Mouse (Mus musculus) C2C12 (cell line): Measurements from ENCODE around the gene Crtac1. TPM values are rescaled to one million over a fixed set of nuclear protein-coding genes. Genes with fewer than 3 reads are reported as not detected.

Experiments
- H3K27me3 ChIP-seq: one replicate; pipeline ENCODE4 v1.6.1; 2011; ENCODE audit not compliant: control insufficient read depth, insufficient read depth, insufficient read length
- H3K36me3 ChIP-seq: one replicate; pipeline ENCODE4 v1.6.1; 2011; ENCODE audit not compliant: control insufficient read depth, insufficient read depth
- H3K4me3 ChIP-seq: one replicate; pipeline ENCODE4 v1.5.1; 2011; ENCODE audit warnings: mild to moderate bottlenecking, control low read depth; ENCODE audit not compliant: poor library complexity, insufficient read depth, severe bottlenecking
- H3K79me2 ChIP-seq: one replicate; pipeline ENCODE4 v1.6.1; 2011; ENCODE audit not compliant: control insufficient read depth, insufficient read depth
- H3K79me3 ChIP-seq: one replicate; pipeline ENCODE4 v1.6.1; 2011; ENCODE audit warnings: low read depth, control low read depth
- H3ac ChIP-seq: one replicate; pipeline ENCODE3; 2011; ENCODE audit warnings: low read depth; ENCODE audit not compliant: control insufficient read depth, insufficient read length
- CEBPB ChIP-seq: IDR thresholded peaks from one replicate; pipeline ENCODE4 v1.6.1; 2011; ENCODE audit warnings: low read depth, mild to moderate bottlenecking, control low read depth, moderate library complexity
- CTCF ChIP-seq: IDR thresholded peaks from one replicate; pipeline ENCODE4 v1.5.1; 2011; ENCODE audit not compliant: control insufficient read depth, insufficient read depth, insufficient read length
- FOSL1 ChIP-seq: IDR thresholded peaks from one replicate; pipeline ENCODE4 v1.8.0; 2011; ENCODE audit warnings: mild to moderate bottlenecking, low read length; ENCODE audit not compliant: poor library complexity, insufficient read depth, severe bottlenecking
- MAX ChIP-seq: IDR thresholded peaks from one replicate; pipeline ENCODE4 v1.6.1; 2011; ENCODE audit warnings: mild to moderate bottlenecking, control low read depth
- MYOD1 ChIP-seq: IDR thresholded peaks from one replicate; pipeline ENCODE4 v1.6.1; 2011; ENCODE audit warnings: low read depth; ENCODE audit not compliant: control insufficient read depth, insufficient read length
- MYOG ChIP-seq: IDR thresholded peaks from one replicate; pipeline ENCODE4 v1.6.1; 2011; ENCODE audit not compliant: control insufficient read depth, insufficient read length; ENCODE audit errors: extremely low read depth
- USF1 ChIP-seq: IDR thresholded peaks from one replicate; pipeline ENCODE4 v1.6.1; 2011; ENCODE audit warnings: low read depth, mild to moderate bottlenecking, control low read depth, moderate library complexity
- polyA plus RNA-seq: library from polyadenylated mRNA; unstranded; fragments of >200 nt; fragmentation: generic; extraction: Trizol; gene quantifications from one replicate; pipeline ENCODE4 v1.2.1, GENCODE M21; 2012; ENCODE audit warnings: missing spikeins

Gene Crtac1
- polyA plus RNA-seq, 1 experiment = not detected

- no peak for TF ChIP-seq USF1
- TF ChIP-seq CEBPB = no peak
- no peak for TF ChIP-seq CTCF
- TF ChIP-seq MAX = no peak
- no peak for TF ChIP-seq MYOG
- no peak for TF ChIP-seq MYOD1
- TF ChIP-seq FOSL1 = no peak
- H3K36me3 ChIP-seq = no peaks in the 10 kb centered on the region
- H3K79me3 ChIP-seq = no peaks in the 10 kb centered on the region
- H3ac ChIP-seq = no peak overlapping the region
- H3K4me3 ChIP-seq = no peak overlapping the region
- H3K27me3 ChIP-seq = no peaks in the 10 kb centered on the region
- H3K79me2 ChIP-seq = no peaks in the 10 kb centered on the region
Measured at GRCm38 (mm10) chr19:42263524-42263923, 168.1 kb downstream of the Crtac1 start.

GRCm38 (mm10) chr19:42260486-42260885, 171.1 kb downstream of the Crtac1 start:
- Histone ChIP-seq H3K27me3 (peaks cover 4% of the 10 kb centered on the region), H3ac (no peak overlapping the region), H3K36me3 (no peaks in the 10 kb centered on the region), H3K79me3 (no peaks in the 10 kb centered on the region), H3K79me2 (no peaks in the 10 kb centered on the region), H3K4me3 (no peak overlapping the region)
- TF ChIP-seq USF1 (no peak), CEBPB (no peak), MYOD1 (no peak), CTCF (no peak), MAX (no peak), FOSL1 (no peak), MYOG (no peak)

DNA sequence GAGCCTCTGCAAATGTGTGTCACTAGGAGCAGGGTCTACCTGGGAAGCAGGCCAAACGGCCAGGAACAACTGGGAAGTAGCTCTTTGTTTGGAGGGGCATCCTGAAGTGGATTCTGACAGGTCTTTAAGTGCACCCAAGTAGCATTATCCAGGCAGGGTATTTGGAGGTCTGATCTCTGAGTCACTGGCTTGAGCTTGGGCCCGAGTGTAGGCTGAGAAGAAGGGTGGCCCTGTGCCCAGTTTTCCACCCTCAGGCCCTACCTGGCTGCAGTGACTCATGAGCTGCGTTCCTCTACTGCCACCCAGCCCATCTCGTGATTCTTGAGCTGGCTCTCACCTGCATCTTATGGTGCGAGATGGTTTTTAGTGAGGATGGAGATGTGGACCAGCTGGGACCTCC, 173.0 kb downstream of the Crtac1 start:
- Histone ChIP-seq H3K4me3 (no peak overlapping the region), H3K36me3 (no peaks in the 10 kb centered on the region), H3K79me2 (no peaks in the 10 kb centered on the region), H3K79me3 (no peaks in the 10 kb centered on the region), H3ac (no peak overlapping the region), H3K27me3 (peaks cover 11% of the 10 kb centered on the region)
- TF ChIP-seq MYOG (no peak), FOSL1 (no peak), CEBPB (no peak), MAX (no peak), MYOD1 (no peak), USF1 (no peak), CTCF (no peak)

GRCm38 (mm10) chr19:42258031-42258430, 173.6 kb downstream of the Crtac1 start:
- Histone ChIP-seq H3K4me3 (no peak overlapping the region), H3K27me3 (peaks cover 14% of the 10 kb centered on the region), H3K79me3 (no peaks in the 10 kb centered on the region), H3ac (no peak overlapping the region), H3K79me2 (no peaks in the 10 kb centered on the region), H3K36me3 (no peaks in the 10 kb centered on the region)
- TF ChIP-seq FOSL1 = no peak
- TF ChIP-seq MYOD1 = no peak
- no peak for TF ChIP-seq CEBPB
- no peak for TF ChIP-seq CTCF
- no peak for TF ChIP-seq MYOG
- TF ChIP-seq USF1 = no peak
- TF ChIP-seq MAX = no peak

DNA sequence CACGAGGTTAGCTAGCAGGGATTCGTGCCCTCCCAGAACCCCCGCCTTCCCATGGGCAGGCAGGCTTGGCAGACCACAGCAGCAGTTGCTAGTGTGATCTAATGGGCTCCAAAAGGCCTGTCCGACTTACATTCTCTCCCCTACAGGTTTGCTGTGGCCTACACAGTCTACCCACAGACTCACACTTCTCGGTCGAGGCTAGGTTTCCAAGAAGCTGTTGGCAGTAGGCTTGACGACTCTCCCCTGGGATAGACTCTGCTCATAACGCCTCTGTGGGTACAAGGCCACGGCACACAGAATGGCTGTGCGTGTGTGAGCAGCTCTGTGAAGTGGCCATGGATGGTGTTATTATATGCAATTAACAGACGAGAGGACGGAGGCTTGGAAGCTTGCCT, 174.3 kb downstream of the Crtac1 start:
- Histone ChIP-seq H3K4me3 (no peak overlapping the region), H3K79me2 (no peaks in the 10 kb centered on the region), H3K36me3 (no peaks in the 10 kb centered on the region), H3K27me3 (peaks cover 14% of the 10 kb centered on the region), H3ac (no peak overlapping the region), H3K79me3 (no peaks in the 10 kb centered on the region)
- TF ChIP-seq MYOD1 (no peak), CTCF (no peak), MAX (no peak), MYOG (no peak), USF1 (no peak), FOSL1 (no peak), CEBPB (no peak)

DNA sequence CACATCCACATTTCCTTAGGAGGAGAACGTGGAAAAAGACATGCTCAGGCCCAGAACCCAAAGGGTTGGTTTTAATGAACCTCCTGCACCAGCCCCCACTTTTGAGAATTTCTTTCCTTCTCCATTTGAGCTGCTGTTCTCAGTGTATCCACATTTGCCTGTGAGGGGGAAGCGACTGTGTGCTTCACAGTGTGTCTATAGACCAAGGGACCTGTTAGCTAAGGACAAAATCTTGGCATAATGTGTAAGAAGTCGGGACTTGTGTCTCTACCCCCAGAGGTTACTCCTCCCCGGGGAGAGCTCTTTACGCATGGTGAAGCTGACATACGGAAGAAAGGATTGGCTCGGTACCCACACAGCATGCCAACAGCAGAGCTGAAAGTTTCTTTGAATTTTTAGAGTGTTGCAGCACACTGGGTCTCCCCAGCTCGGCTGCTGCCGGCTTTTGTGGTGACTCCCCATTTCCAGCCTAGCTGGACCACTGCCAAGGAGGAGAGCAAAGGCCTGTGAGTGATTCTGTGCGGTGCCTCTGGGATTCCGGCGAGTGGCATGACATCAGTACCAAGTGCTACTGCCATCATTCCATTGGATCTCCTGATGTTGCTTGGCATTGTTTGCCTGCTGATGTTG, 174.9 kb downstream of the Crtac1 start:
- no peak for TF ChIP-seq MAX
- TF ChIP-seq CEBPB = no peak
- no peak for TF ChIP-seq USF1
- TF ChIP-seq MYOD1 = no peak
- TF ChIP-seq FOSL1 = no peak
- TF ChIP-seq CTCF = no peak
- TF ChIP-seq MYOG = no peak
- H3K36me3 ChIP-seq = no peaks in the 10 kb centered on the region
- H3K79me3 ChIP-seq = no peaks in the 10 kb centered on the region
- no peak overlapping the region for H3K4me3 ChIP-seq
- peaks cover 14% of the 10 kb centered on the region for H3K27me3 ChIP-seq
- H3ac ChIP-seq = no peak overlapping the region
- no peaks in the 10 kb centered on the region for H3K79me2 ChIP-seq
